Mouse (Mus musculus): ENCODE measurements around the gene Trip6. TPM values are rescaled to one million over a fixed set of nuclear protein-coding genes. Genes with fewer than 3 reads are reported as not detected.

The Trip6 gene
- 22.2 and 23.2 TPM in 2 replicates for polyA plus RNA-seq (2011; ENCODE audit: insufficient read depth, insufficient read length, low read depth, missing spikeins)

DNA sequence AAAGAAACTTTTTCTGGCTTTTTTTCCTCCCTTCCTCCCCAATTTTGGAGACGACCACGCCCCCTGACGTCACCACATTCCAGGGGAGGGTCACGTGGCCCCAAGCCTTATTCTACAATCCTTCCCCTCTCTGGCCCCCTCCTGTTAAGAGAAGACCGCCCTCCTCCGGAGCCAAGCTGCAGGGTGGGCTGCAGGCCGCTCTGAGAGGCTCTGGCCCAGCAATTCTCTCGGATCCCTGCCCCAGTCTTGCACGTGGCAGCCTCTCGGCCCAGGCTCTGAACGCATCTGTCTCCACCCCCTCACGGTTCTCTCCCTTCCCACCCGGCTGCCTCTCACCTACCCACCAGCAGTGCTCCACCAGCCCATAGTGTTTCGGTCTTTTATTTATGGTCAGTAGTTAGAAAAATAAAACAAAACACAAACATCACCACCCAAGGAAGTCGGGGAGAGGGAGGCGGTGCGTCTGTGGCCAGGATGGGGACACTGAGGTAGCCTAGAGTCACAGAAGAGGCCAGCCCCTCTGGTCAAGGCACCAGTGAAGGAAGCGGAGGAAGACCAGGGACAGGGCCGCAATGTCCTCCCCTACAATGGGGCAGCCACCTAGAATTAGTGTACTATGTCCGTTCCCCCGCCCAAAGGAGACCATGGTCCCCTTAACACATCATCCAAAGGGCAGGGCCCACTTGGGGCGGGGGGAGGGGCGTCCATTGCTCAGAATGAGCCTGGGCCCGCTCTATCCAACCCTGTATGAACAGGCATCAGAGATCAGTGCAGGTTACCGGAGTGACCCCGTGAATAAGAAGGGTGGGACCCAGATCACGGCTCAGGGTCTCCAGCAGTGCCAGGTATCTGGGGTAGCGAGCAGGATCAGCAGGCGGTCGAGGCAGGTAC is at the start of gene Trip6:
TSS of gene Trip6 (minus strand) at position 212 of the 891 bp plus-strand sequence.
- H3K9ac ChIP-seq (ENCODE audit: low read depth, poor library complexity, severe bottlenecking), result peak within 1 kb of the TSS; percentile 81
- no peaks in the 10 kb centered on the region for H3K9me3 ChIP-seq (replicated peaks; ENCODE audit: control insufficient read depth, insufficient read depth, low read length, poor library complexity, severe bottlenecking)
- peak within 1 kb of the TSS; percentile 48 for H3K27ac ChIP-seq (ENCODE audit: insufficient read depth, low read length)
- no peak for TF ChIP-seq CTCF (IDR thresholded peaks at IDR 0.05; ENCODE audit: low read depth, low read length)
- TF ChIP-seq POLR2A (IDR thresholded peaks at IDR 0.05; ENCODE audit: insufficient read depth, low read length), result no peak
- TF ChIP-seq EP300 (IDR thresholded peaks at IDR 0.05; ENCODE audit: insufficient read depth, low read depth, low read length), result peak; percentile 35; the same call in 1 of the 2 replicates
- H3K36me3 ChIP-seq (ENCODE audit: control insufficient read depth, insufficient read depth, low read length, poor library complexity, severe bottlenecking), result peaks cover 11% of the 10 kb centered on the region
- H3K27me3 ChIP-seq (ENCODE audit: control insufficient read depth, insufficient read depth, low read length, poor library complexity, severe bottlenecking), result no peaks in the 10 kb centered on the region
- H3K4me3 ChIP-seq (ENCODE audit: low read depth, low read length), result peak within 1 kb of the TSS; percentile 80
- H3K4me1 ChIP-seq (ENCODE audit: control insufficient read depth, insufficient read depth, low read length), result peaks cover 5% of the 10 kb centered on the region

DNA sequence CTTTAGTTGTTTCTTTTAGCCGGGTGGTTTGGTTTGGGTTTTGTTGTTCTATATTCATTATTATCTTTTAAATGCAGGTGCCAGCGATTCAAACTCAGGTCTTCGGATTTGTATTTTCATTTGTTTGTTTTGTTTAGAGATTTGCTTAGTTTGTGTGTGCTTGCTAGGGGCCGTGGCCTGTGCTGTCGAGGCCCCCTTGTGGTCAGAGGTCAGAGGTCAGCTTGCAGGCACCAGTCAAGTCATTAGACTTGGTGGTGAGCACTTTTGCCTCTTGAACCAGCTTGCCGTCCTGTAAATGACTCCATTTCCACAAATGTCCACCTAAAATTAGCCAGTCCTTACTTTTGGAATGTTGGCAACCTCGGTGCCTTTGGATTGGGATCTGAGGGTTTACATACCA is 44.2 kb upstream of the Trip6 start:
- H3K4me1 ChIP-seq (ENCODE audit: control insufficient read depth, insufficient read depth, low read length), result no peaks in the 10 kb centered on the region
- no peak for TF ChIP-seq POLR2A (IDR thresholded peaks at IDR 0.05; ENCODE audit: insufficient read depth, low read length)
- TF ChIP-seq EP300 (IDR thresholded peaks at IDR 0.05; ENCODE audit: insufficient read depth, low read depth, low read length), result no peak
- peak; percentile 77 for TF ChIP-seq CTCF (IDR thresholded peaks at IDR 0.05; ENCODE audit: low read depth, low read length)
- no peak overlapping the region for H3K9ac ChIP-seq (ENCODE audit: low read depth, poor library complexity, severe bottlenecking)
- H3K4me3 ChIP-seq (ENCODE audit: low read depth, low read length), result no peak overlapping the region
- no peaks in the 10 kb centered on the region for H3K9me3 ChIP-seq (replicated peaks; ENCODE audit: control insufficient read depth, insufficient read depth, low read length, poor library complexity, severe bottlenecking)
- H3K36me3 ChIP-seq (ENCODE audit: control insufficient read depth, insufficient read depth, low read length, poor library complexity, severe bottlenecking), result peaks cover 23% of the 10 kb centered on the region
- no peaks in the 10 kb centered on the region for H3K27me3 ChIP-seq (ENCODE audit: control insufficient read depth, insufficient read depth, low read length, poor library complexity, severe bottlenecking)
- H3K27ac ChIP-seq (ENCODE audit: insufficient read depth, low read length), result no peak overlapping the region

DNA sequence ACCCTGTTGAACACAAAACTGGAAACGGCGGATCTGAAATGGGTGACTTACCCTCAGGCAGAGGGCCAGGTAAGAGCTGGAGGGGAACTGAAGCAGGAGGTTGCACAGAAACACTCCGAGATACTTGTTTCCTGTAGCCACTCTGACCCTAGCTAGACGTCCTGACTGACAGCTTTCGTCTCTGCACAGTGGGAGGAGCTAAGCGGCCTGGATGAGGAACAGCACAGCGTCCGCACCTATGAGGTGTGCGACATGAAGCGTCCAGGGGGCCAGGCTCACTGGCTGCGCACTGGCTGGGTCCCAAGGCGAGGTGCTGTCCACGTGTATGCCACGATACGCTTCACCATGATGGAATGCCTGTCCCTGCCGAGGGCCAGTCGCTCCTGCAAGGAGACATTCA is 39.9 kb upstream of the Trip6 start:
- no peaks in the 10 kb centered on the region for H3K9me3 ChIP-seq (replicated peaks; ENCODE audit: control insufficient read depth, insufficient read depth, low read length, poor library complexity, severe bottlenecking)
- no peaks in the 10 kb centered on the region for H3K4me1 ChIP-seq (ENCODE audit: control insufficient read depth, insufficient read depth, low read length)
- no peaks in the 10 kb centered on the region for H3K27me3 ChIP-seq (ENCODE audit: control insufficient read depth, insufficient read depth, low read length, poor library complexity, severe bottlenecking)
- TF ChIP-seq EP300 (IDR thresholded peaks at IDR 0.05; ENCODE audit: insufficient read depth, low read depth, low read length) (no peak), CTCF (IDR thresholded peaks at IDR 0.05; ENCODE audit: low read depth, low read length) (no peak), POLR2A (IDR thresholded peaks at IDR 0.05; ENCODE audit: insufficient read depth, low read length) (no peak)
- H3K36me3 ChIP-seq (ENCODE audit: control insufficient read depth, insufficient read depth, low read length, poor library complexity, severe bottlenecking), result 0 out of 2 replicates have a peak, but pooled peaks cover 5% of the 10 kb centered on the region
- H3K27ac ChIP-seq (ENCODE audit: insufficient read depth, low read length), result no peak overlapping the region
- no peak overlapping the region for H3K4me3 ChIP-seq (ENCODE audit: low read depth, low read length)
- no peak overlapping the region for H3K9ac ChIP-seq (ENCODE audit: low read depth, poor library complexity, severe bottlenecking)

DNA sequence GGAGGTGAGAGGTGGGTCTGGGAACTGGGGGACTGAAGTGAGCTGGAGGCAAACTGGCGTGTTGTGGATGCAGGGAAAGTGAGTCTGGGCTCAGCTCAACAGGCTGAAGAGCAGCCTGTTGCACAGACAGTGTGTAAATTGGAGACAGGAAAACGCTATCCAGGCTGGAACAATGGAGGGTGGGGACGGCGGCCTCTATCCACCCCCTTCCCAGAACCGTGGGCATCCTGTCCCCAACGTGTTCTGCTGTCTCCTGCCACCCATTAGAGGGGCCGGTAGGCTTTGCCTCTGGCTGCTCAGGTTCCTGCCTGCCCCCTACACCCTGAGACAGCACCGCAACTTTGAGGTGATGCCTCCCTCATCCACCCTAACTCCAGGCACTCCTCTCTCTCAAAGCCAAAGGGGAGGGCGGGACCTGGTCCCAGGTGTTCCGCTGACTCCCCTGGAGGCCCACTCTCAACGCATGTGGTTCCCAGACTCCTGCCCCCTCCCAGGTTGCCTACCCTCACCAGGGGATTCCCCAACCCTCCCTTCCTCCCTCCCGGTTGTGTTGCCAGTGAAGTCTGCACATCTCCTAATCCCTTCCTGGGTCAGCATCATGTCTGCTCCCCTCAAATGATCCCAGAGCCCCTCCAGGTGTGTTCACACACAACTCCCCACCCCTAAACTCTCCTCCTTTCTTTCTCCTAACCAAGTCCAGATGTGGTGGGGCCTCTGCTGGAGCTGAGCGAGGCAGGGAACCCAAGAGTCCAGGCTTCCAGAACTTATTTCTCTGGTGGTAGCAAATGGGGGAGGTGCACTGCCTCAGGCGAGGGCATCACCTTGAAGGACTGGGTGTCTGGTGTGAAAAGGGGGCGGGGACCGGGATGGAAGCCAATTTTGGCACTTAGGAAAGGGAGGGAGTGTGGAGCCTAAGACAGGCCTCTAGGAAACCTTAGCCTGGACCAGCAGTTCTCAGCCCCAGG is 38.1 kb upstream of the Trip6 start:
- peak overlapping the region; percentile 60 for H3K27ac ChIP-seq (ENCODE audit: insufficient read depth, low read length)
- H3K9me3 ChIP-seq (replicated peaks; ENCODE audit: control insufficient read depth, insufficient read depth, low read length, poor library complexity, severe bottlenecking), result no peaks in the 10 kb centered on the region
- peak overlapping the region; percentile 44 for H3K4me3 ChIP-seq (ENCODE audit: low read depth, low read length)
- H3K4me1 ChIP-seq (ENCODE audit: control insufficient read depth, insufficient read depth, low read length), result no peaks in the 10 kb centered on the region
- 0 out of 2 replicates have a peak, but pooled peaks cover 3% of the 10 kb centered on the region for H3K36me3 ChIP-seq (ENCODE audit: control insufficient read depth, insufficient read depth, low read length, poor library complexity, severe bottlenecking)
- no peak overlapping the region for H3K9ac ChIP-seq (ENCODE audit: low read depth, poor library complexity, severe bottlenecking)
- no peak for TF ChIP-seq CTCF (IDR thresholded peaks at IDR 0.05; ENCODE audit: low read depth, low read length)
- peak; percentile 61; the same call in 1 of the 2 replicates for TF ChIP-seq EP300 (IDR thresholded peaks at IDR 0.05; ENCODE audit: insufficient read depth, low read depth, low read length)
- H3K27me3 ChIP-seq (ENCODE audit: control insufficient read depth, insufficient read depth, low read length, poor library complexity, severe bottlenecking), result no peaks in the 10 kb centered on the region

DNA sequence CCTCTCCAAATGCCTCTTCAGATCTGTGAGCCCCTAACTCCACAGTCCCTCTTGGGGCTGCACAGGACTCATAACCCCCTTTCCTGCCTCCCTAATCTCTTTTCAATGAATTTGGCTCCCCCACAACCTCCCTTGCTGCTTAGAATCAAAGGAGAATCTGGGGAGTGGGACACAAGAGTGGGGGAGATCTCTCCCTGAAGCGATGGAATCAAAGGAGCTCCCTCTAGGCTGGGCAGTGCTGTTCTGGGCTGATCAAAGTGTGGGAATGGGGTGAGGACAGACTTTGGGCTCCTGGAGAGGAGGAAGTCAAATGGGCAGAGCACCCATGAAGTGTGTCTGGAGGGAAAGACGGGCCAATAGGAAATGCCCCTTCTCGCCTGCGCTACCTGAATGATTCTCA is 37.2 kb upstream of the Trip6 start:
- TF ChIP-seq EP300 (IDR thresholded peaks at IDR 0.05; ENCODE audit: insufficient read depth, low read depth, low read length) (no peak), POLR2A (IDR thresholded peaks at IDR 0.05; ENCODE audit: insufficient read depth, low read length) (no peak), CTCF (IDR thresholded peaks at IDR 0.05; ENCODE audit: low read depth, low read length) (no peak)
- H3K4me1 ChIP-seq (ENCODE audit: control insufficient read depth, insufficient read depth, low read length), result no peaks in the 10 kb centered on the region

More for the DNA sequence above, 37.2 kb upstream of the Trip6 start:
- H3K27ac ChIP-seq (ENCODE audit: insufficient read depth, low read length), result peak overlapping the region; percentile 60
- 0 out of 2 replicates have a peak overlapping the region, but pooled peaks have one; percentile 89 for H3K9ac ChIP-seq (ENCODE audit: low read depth, poor library complexity, severe bottlenecking)
- no peaks in the 10 kb centered on the region for H3K9me3 ChIP-seq (replicated peaks; ENCODE audit: control insufficient read depth, insufficient read depth, low read length, poor library complexity, severe bottlenecking)
- H3K36me3 ChIP-seq (ENCODE audit: control insufficient read depth, insufficient read depth, low read length, poor library complexity, severe bottlenecking), result 0 out of 2 replicates have a peak, but pooled peaks cover 3% of the 10 kb centered on the region
- no peaks in the 10 kb centered on the region for H3K27me3 ChIP-seq (ENCODE audit: control insufficient read depth, insufficient read depth, low read length, poor library complexity, severe bottlenecking)
- peak overlapping the region; percentile 77 for H3K4me3 ChIP-seq (ENCODE audit: low read depth, low read length)
